Mouse (Mus musculus) spleen, postnatal 4 days (tissue): ENCODE results near the gene Itsn1.

Experiments
- DNase-seq, 2 experiments: peaks; one replicate each; pipeline ENCODE4 v3.0.0; 2022; ENCODE audit warnings: low spot score in 2 of 2

Gene Itsn1

DNA sequence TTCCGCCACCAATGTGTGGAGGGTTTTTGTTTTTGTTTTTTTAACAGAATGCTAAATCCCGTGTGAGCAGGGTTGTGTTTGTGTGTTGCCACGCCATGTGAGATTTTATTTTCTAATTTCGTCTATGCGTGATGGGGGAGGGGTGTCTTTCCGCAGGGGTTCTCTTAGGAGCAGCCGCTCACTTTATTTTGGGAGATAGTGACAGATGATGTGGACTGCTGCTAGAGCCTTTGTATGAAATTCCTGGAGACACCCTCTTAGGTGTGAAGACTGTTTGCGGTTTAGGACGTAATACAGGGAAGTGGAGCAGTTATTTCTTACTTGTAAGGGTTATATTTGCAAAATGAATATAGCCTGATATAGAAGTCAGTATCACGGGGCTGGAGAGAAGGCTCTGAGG is 176.9 kb downstream of the Itsn1 start:
- no peak for DNase-seq

GRCm38 (mm10) chr16:91906672-91907071 is 177.6 kb downstream of the Itsn1 start:
- DNase-seq, result no peak

GRCm38 (mm10) chr16:91907158-91907557 is 178.1 kb downstream of the Itsn1 start:
- DNase-seq, result no peak

DNA sequence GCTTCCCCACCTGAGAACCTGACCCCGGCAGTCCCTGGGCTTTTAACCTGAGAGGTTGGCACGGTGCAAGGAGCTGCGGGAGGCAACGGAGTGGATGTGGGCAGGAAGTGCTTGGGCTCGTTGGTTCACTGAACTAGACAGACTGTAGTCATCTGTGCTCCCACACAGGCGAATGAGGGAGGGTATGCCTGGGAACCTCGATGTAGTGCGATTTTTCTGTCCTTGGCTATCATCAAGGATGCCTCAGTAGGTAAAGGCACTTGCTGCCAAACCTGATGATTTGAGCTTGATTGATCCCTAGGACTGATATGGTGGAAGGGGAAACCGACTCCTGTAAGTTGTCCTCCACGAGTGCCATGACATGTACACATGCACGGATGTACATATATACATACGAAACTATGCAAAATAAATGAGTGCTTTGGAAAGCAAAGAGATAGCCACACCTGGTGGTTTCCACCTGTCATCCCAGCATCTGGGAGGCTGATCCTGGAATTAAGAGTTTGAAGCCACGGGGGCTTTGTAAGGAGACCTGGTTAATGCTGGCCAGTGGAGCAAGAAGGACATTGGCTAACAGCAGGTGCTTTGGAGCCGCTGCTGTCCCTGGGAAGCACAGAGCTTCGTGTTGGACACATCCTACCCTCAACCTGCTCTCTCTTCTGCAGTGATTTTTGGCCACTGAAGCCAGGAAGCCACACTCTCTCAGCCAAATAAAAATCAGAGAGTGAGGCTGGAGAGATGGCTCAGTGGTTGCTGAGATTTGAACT is 180.7 kb downstream of the Itsn1 start:
- DNase-seq, result no peak

DNA sequence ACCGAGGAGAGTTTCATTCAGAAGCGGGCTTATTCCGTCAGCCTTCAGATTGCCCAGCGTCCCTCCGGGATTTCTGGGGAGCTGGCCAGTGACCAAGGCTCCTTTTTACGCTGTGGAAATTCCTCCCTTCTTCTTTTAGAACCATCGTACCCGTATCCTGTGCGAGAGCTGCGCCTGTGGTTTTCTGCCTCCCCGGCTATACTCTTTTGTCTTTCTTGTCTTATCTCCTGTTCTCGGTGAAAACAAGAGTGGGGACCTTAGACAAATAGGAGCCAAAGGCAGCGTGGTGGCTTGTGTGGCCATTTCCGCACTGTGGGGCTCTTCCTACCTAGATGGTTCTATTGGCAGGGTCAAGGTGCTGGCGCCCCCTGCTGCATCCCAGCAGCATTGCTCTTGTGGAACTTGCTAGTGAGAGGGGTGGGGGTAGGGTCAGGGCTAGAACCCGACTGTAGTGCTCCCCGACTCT is 188.6 kb downstream of the Itsn1 start:
- DNase-seq, result peak; percentile 83 to 92

DNA sequence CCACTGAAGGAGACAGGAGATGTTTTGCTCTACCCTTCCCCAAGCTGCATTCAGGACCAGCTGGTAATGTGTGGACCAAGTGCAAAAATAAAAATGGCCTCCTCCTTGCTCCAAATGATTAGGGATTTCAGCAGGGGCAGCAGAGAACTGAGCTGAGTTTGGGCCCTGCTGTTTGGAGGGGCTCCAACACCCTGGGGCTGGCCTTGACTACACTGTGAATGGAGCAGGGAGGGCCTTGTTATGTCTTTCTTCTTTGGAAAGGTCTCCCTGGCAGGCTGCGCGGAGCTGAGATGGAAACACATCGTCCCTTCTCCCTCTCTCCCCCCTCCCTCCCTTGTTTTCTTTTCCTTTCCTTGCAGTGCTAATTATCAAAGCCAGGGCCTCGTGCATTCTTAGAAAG is 189.4 kb downstream of the Itsn1 start:
- no peak for DNase-seq

DNA sequence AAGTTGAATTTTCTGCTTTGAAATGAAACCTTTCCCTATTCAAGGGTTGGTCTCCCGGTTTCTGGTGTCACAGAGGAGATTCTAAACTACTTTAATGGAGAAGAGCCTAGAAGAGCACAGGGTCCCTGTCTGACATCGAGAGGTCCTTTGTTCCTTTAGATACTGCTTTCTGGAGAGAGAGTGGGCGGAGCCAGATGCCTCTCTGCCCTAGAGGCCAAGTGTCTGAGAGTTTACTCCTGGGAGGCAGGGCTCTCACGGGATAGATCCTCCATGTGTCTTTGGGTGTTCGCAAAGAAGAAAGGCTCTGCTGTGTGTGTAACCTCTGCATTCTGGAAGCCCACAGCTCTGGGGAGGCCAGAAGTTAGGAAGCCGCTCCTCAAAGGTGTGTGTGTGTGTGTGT is 190.0 kb downstream of the Itsn1 start:
- no peak for DNase-seq

GRCm38 (mm10) chr16:91921340-91921739 is 192.3 kb downstream of the Itsn1 start:
- DNase-seq, result no peak

DNA sequence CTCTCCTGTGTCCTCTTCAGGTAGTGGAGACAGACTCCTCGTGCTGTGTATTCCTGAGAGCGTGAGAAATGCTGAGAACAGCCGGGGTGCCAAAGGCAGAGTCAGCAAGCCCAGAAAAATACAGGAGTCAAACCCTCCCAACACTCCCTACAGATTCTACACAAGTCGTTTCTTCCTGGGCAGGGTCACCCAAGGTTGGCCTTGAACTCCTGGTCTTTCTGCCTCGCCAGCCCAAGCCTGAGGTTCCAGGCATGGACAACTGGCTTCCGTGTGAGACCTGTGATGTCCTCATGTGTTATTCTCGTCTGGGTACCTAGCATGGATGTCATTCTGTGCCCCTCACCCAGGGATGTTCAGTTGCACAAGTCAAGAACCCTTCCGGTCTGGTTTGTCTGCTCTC is 193.9 kb downstream of the Itsn1 start:
- no peak for DNase-seq

DNA sequence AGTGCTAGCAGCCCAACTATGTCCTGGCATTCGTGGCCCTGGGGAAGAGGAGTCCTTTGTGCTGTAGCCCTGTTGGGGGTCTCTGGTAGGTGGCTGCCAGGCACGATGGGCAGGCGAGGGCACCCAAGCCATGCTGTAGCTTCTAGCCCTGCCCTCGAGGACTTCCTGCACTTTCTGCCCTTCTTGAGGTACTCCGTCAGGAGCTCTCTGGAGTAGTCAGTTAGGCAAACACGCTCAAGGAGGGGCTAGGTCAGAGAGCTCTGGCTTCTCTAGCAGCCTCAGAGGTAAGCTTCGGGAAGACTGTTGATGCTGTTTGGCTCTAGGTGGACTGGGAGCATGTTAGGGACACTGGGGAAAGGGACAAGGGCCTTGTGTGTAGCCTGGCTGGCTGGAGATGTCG is 195.3 kb downstream of the Itsn1 start:
- no peak for DNase-seq

DNA sequence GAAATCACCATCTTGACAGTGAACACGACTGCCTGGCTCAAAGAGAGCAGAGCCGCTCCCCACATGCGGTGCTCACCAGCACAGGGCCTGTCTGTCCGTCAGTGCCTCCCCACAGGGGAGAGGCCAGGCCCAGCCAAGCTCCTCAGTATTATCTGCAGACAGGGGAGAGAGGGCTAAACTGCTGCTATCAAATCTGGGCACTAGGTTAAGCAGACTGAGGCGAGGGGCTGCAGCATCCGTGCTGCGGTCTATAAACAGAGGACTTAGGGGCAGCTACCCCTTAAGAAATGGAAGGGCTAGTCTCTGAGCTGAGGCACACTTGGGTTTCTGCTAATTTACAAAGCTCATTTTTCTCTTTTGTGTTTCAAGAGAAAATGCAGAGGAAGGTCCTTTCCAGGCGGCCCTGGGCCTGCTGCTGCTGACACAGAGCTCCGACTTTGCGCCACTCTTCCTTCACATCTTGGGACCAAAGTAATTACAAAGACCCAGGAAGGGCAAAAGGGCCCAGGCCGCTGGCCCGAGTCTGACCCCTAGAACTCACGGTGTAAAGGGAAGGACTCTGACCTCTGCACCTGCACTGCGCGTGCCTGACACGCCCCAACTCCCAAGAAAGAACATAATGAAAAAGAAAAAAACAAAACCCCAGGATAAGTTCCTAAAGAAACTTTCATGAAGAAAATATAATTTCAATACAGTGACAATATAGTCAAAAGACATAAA is 199.0 kb downstream of the Itsn1 start:
- no peak for DNase-seq

DNA sequence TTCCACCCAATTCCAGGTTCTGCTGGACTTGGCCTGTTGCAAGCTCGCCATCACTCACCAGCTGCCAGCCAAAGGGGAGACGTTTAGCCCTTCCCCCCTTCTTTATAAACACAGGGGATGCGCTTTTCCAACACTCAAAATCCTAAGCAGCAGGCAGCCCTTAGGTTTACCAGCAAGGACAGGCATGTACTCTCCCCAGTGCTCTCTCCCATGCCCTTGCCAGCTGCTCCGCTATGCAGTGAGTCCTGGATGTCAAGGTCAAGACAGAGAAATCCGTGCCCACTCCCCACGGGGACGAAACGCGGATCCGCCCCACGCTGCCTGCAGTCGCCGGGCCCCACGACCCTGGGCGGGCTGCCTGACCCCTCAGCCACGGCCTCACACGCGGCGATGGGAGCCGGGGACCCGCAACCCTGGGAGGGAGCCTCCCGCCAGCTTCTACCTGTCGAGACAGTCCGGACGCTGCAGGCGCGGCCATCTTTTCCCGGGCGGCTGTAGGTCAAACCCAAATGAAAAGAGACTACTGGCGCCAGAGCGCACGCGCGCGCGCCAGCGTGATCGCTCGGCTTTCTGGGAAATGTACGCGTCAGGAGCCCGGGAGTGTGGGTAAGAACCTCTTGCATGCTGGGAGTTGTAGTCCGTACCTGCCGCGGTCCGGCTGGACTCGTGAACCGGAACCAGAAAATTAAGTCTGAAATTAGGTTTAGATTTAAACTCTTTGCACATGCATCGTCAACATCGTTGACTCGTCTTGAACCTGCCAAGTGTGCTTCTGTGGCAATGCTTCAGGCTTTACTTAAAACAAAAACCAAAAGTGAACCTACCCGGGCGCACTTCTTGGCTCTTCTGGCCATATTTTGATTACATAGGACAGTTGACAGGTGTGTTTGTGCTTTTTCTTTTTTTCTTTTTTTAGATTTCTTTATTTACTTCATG is 202.3 kb downstream of the Itsn1 start:
- DNase-seq, result peak; percentile 90 to 94

DNA sequence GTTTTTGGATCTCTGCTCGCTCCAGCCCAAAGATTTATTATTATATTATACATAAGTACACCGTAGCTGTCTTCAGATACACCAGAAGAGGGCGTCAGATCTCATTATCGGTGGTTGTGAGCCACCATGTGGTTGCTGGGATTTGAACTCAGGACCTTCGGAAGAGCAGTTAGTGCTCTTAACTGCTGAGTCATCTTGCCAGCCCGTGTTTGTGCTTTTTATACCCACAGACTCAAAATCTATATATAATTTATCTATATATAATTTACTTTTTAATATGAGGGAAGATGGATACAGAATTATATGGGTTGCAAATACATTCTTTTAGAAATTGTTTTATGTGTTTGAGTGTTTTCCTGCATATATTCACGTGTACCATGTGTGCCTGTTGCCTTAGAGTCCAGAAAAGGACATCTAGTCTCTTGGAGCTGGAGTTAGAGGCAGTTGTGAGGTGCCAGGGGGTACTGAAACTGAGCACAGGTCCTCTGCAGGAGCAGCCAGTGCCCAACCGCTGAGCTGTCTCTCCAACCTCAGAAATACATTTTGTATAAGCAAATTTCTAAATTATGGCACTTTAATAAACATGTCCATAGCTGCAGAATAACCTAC is 203.1 kb downstream of the Itsn1 start:
- DNase-seq, result no peak

- DNase-seq, result no peak
Measured at GRCm38 (mm10) chr16:91932843-91933518, 203.9 kb downstream of the Itsn1 start.

DNA sequence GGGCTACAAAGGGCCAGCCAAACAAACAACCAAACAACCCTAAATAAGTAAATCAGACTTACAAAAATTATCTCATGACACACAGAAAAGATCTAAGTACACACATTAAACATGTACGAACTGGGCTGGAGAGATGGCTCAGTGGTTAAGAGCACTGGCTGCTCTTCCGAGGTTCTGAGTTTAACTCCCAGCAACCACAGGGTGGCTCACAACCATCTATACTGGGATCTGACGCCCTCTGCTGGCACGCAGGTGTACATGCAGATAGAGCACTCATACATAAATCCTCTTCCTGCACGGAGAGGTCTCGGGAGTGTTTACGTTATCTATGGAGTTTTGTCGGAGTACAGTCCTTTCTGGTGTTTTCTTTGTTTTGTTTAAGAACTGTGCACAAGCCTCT is 206.0 kb downstream of the Itsn1 start:
- peak; percentile 62 to 86 for DNase-seq

DNA sequence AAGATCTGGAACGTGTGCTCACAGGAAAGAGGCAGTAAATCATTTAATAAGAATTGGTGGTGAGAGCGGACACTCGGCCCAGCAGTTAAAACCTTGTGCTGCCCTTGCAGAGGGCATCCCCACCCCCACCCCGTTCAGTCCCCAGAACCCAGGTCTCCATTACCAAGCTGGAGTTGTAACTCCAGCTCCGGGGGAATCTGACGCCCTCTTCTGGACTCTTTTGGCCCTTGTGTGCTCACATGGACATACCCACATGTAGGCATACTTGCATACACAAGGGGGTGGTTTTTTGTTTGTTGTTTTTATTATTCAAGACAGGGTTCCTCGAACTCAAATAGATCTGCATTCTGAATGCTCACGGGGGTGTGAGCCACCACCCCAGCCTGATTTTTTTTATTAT is 206.6 kb downstream of the Itsn1 start:
- DNase-seq, result no peak

GRCm38 (mm10) chr16:91936340-91937030 is 207.4 kb downstream of the Itsn1 start:
- DNase-seq, result peak; percentile 78 to 94

DNA sequence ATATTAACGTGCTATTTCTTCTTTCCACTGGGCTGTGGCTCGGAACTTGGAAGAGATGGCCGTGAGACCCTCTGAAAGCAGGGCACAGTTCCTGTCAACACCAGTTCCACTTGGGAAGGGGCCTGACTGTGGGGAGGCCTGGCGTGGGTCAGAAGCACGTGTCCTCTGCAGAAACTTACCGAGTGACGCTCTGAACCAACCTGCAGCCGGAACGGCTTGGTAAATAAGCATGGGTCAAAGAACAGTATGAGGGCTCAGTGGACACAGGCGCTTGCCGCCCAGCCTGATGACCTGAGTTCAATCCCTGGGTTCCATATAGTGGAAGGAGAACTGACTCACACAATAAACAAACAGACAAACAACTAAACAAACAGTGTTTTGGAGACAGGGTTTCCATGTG is 208.2 kb downstream of the Itsn1 start:
- no peak for DNase-seq

DNA sequence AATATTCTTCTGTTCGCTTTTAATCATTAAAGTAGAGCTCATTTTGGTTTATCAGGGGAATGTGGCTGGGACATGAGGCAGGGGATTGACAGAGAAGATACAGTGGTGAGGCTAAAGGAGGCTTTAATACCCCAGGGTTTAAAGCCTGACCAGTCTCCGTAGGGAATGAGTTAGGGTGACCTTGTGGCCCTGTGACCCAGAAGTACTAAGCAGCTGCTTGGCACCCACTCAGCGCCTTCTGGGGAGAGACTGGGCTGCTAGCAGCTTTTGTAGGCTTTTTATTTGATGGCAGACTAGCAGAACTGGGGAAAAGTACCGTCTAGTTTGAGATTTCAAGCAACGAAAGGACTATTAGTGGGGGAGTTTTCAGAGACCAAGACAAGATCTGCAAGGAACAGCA is 209.1 kb downstream of the Itsn1 start:
- no peak for DNase-seq

- no peak for DNase-seq
Measured at GRCm38 (mm10) chr16:91940726-91941125, 211.6 kb downstream of the Itsn1 start.

DNA sequence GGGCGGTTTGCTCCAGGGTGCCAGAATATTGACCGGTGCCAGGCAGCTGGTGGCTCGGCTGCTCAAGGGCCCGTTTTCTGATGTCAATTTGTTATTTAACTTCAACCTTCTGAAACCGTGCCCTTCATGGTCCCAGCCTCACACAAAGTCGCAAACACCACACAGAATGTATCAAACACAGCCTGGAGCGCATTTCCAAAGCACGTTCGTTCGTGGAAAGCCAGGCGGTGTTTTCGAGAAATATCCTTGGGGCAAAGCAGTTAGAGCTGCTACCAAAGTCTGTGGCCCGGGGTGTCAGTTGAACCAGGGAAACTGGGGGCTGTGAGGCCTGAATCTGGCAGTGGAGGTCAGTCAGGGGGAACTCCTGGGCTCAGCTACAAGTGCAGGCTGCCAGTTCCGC is 213.1 kb downstream of the Itsn1 start:
- no peak for DNase-seq
